Mouse (Mus musculus): Measurements from ENCODE around the gene S100a7a. TPM values are rescaled to one million over a fixed set of nuclear protein-coding genes. Genes with fewer than 3 reads are reported as not detected.

Gene S100a7a
- total and polyA plus RNA-seq, 3 experiments: not detected

GRCm38 (mm10) chr3:90623435-90624071, 30.3 kb upstream of the S100a7a start:
- Histone ChIP-seq H3K9ac (ENCODE audit: control insufficient read depth, low read depth, low read length, poor library complexity, severe bottlenecking) (no peak overlapping the region), H3K9me3 (replicated peaks; ENCODE audit: insufficient read depth, low read length) (no peaks in the 10 kb centered on the region), H3K4me1 (ENCODE audit: control insufficient read depth in 1 of 2, insufficient read depth in 2 of 2, low read length in 2 of 2) (no peaks in the 10 kb centered on the region), H3K27me3 (ENCODE audit: control insufficient read depth in 1 of 2, insufficient read depth in 2 of 2, low read length in 2 of 2) (peaks cover 15 to 23% of the 10 kb centered on the region in 2 experiments), H3K4me3 (ENCODE audit: control insufficient read depth in 1 of 2, insufficient read depth in 1 of 2, low read depth in 2 of 2, low read length in 2 of 2) (no peak overlapping the region), H3K79me2 (ENCODE audit: control insufficient read depth, insufficient read depth, low read length, poor library complexity) (no peaks in the 10 kb centered on the region), H3K36me3 (ENCODE audit: control insufficient read depth in 1 of 2, insufficient read depth in 2 of 2, low read length in 2 of 2) (no peaks in the 10 kb centered on the region), H3K27ac (ENCODE audit: control insufficient read depth, low read depth, low read length) (no peak overlapping the region)
- no peak for TF ChIP-seq ZKSCAN1 (IDR thresholded peaks at IDR 0.05; ENCODE audit: low read depth, low read length)
- DNase-seq (ENCODE audit: low read depth, low spot score): peak; percentile 46

- DNase-seq (ENCODE audit: low read depth, low spot score): no peak
- H3K9ac ChIP-seq (ENCODE audit: control insufficient read depth, low read depth, low read length, poor library complexity, severe bottlenecking): no peak overlapping the region
- H3K9me3 ChIP-seq (replicated peaks; ENCODE audit: insufficient read depth, low read length): no peaks in the 10 kb centered on the region
- no peak for TF ChIP-seq TCF12 (IDR thresholded peaks at IDR 0.05; ENCODE audit: low read depth, low read length)
- no peak overlapping the region for H3K4me3 ChIP-seq (ENCODE audit: control insufficient read depth in 1 of 2, insufficient read depth in 1 of 2, low read depth in 2 of 2, low read length in 2 of 2)
- H3K27me3 ChIP-seq (ENCODE audit: control insufficient read depth in 1 of 2, insufficient read depth in 2 of 2, low read length in 2 of 2): peaks cover 15 to 21% of the 10 kb centered on the region in 2 experiments
- H3K36me3 ChIP-seq (ENCODE audit: control insufficient read depth in 1 of 2, insufficient read depth in 2 of 2, low read length in 2 of 2): no peaks in the 10 kb centered on the region
- no peak overlapping the region for H3K27ac ChIP-seq (ENCODE audit: control insufficient read depth, low read depth, low read length)
- H3K4me1 ChIP-seq (ENCODE audit: control insufficient read depth in 1 of 2, insufficient read depth in 2 of 2, low read length in 2 of 2): no peaks in the 10 kb centered on the region
- no peaks in the 10 kb centered on the region for H3K79me2 ChIP-seq (ENCODE audit: control insufficient read depth, insufficient read depth, low read length, poor library complexity)
Observed at GRCm38 (mm10) chr3:90625496-90625895, 28.3 kb upstream of the S100a7a start.

GRCm38 (mm10) chr3:90626266-90627021, 27.4 kb upstream of the S100a7a start:
- no peak for DNase-seq (ENCODE audit: low read depth, low spot score)
- TF ChIP-seq BHLHE40 (IDR thresholded peaks at IDR 0.05; ENCODE audit: borderline replicate concordance, low read depth, low read length) (no peak), NRF1 (IDR thresholded peaks at IDR 0.05; ENCODE audit: insufficient read depth, low read depth, low read length, poor library complexity, severe bottlenecking) (no peak)
- Histone ChIP-seq H3K4me1 (ENCODE audit: control insufficient read depth in 1 of 2, insufficient read depth in 2 of 2, low read length in 2 of 2) (no peaks in the 10 kb centered on the region), H3K36me3 (ENCODE audit: control insufficient read depth in 1 of 2, insufficient read depth in 2 of 2, low read length in 2 of 2) (no peaks in the 10 kb centered on the region), H3K4me3 (ENCODE audit: control insufficient read depth in 1 of 2, insufficient read depth in 1 of 2, low read depth in 2 of 2, low read length in 2 of 2) (no peak overlapping the region), H3K27ac (ENCODE audit: control insufficient read depth, low read depth, low read length) (no peak overlapping the region), H3K9ac (ENCODE audit: control insufficient read depth, low read depth, low read length, poor library complexity, severe bottlenecking) (no peak overlapping the region), H3K9me3 (replicated peaks; ENCODE audit: insufficient read depth, low read length) (no peaks in the 10 kb centered on the region), H3K27me3 (ENCODE audit: control insufficient read depth in 1 of 2, insufficient read depth in 2 of 2, low read length in 2 of 2) (peaks cover 15 to 22% of the 10 kb centered on the region in 2 experiments), H3K79me2 (ENCODE audit: control insufficient read depth, insufficient read depth, low read length, poor library complexity) (no peaks in the 10 kb centered on the region)

GRCm38 (mm10) chr3:90627366-90627765, 26.5 kb upstream of the S100a7a start:
- no peaks in the 10 kb centered on the region for H3K9me3 ChIP-seq (replicated peaks; ENCODE audit: insufficient read depth, low read length)
- no peaks in the 10 kb centered on the region for H3K79me2 ChIP-seq (ENCODE audit: control insufficient read depth, insufficient read depth, low read length, poor library complexity)
- no peak for TF ChIP-seq NRF1 (IDR thresholded peaks at IDR 0.05; ENCODE audit: insufficient read depth, low read depth, low read length, poor library complexity, severe bottlenecking)
- no peaks in the 10 kb centered on the region for H3K4me1 ChIP-seq (ENCODE audit: control insufficient read depth in 1 of 2, insufficient read depth in 2 of 2, low read length in 2 of 2)
- no peak overlapping the region for H3K4me3 ChIP-seq (ENCODE audit: control insufficient read depth in 1 of 2, insufficient read depth in 1 of 2, low read depth in 2 of 2, low read length in 2 of 2)
- H3K27ac ChIP-seq (ENCODE audit: control insufficient read depth, low read depth, low read length): no peak overlapping the region
- peaks cover 15 to 22% of the 10 kb centered on the region in 2 experiments for H3K27me3 ChIP-seq (ENCODE audit: control insufficient read depth in 1 of 2, insufficient read depth in 2 of 2, low read length in 2 of 2)
- no peak overlapping the region for H3K9ac ChIP-seq (ENCODE audit: control insufficient read depth, low read depth, low read length, poor library complexity, severe bottlenecking)
- DNase-seq (ENCODE audit: low read depth, low spot score): no peak
- no peaks in the 10 kb centered on the region for H3K36me3 ChIP-seq (ENCODE audit: control insufficient read depth in 1 of 2, insufficient read depth in 2 of 2, low read length in 2 of 2)

All from MEL (cell line).